Mouse (Mus musculus) intestine, embryonic 14.5 days (tissue): ENCODE data around the gene Il17d. TPM values are rescaled to one million over a fixed set of nuclear protein-coding genes. Genes with fewer than 3 reads are reported as not detected.

Experiments used
- ATAC-seq: fragments of 200-750 bp; cut with Nextera tagmentation; replicated peaks from 2 replicates; pipeline ENCODE4 v1.8.0; 2017; ENCODE audit warnings: low read depth, moderate number of reproducible peaks, moderate TSS enrichment, moderate library complexity; ENCODE audit not compliant: low FRiP score, low TSS enrichment
- DNase-seq: peaks from one replicate; pipeline ENCODE4 v3.0.0-alpha.2; 2018; ENCODE audit warnings: low spot score
- H3K27ac ChIP-seq: fragments of 300-500 bp; sonication (generic); 2 replicates; pipeline ENCODE4 v1.5.1; 2014; ENCODE audit warnings: low read depth, mild to moderate bottlenecking, control low read depth
- H3K27me3 ChIP-seq: fragments of 300-500 bp; sonication (generic); replicated peaks from 2 replicates; pipeline ENCODE4 v1.6.1; 2014; ENCODE audit warnings: low read length, control low read depth; ENCODE audit not compliant: control insufficient read depth, insufficient read depth
- H3K36me3 ChIP-seq: fragments of 300-500 bp; sonication (generic); 2 replicates; pipeline ENCODE4 v1.6.1; 2014; ENCODE audit warnings: low read length, control low read depth; ENCODE audit not compliant: control insufficient read depth, insufficient read depth
- H3K4me1 ChIP-seq: fragments of 300-500 bp; sonication (generic); replicated peaks from 2 replicates; pipeline ENCODE4 v1.6.1; 2014; ENCODE audit warnings: low read length, control low read depth, mixed read lengths; ENCODE audit not compliant: control insufficient read depth, insufficient read depth
- H3K4me2 ChIP-seq: fragments of 300-500 bp; sonication (generic); 2 replicates; pipeline ENCODE4 v1.6.1; 2014; ENCODE audit warnings: low read length
- H3K4me3 ChIP-seq: fragments of 300-500 bp; sonication (generic); 2 replicates; pipeline ENCODE4 v1.5.1; 2014; ENCODE audit warnings: low read depth, low read length, control low read depth, mixed read lengths
- H3K9ac ChIP-seq: fragments of 300-500 bp; sonication (generic); 2 replicates; pipeline ENCODE4 v1.6.1; 2014; ENCODE audit warnings: mild to moderate bottlenecking, low read length
- H3K9me3 ChIP-seq: fragments of 300-500 bp; sonication (generic); 2 replicates; pipeline ENCODE4 v1.6.1; 2016; ENCODE audit warnings: low read length, control low read depth; ENCODE audit not compliant: control insufficient read depth
- WGBS: fragments of 180-500 bp; shearing (Covaris S2); extraction: QIAGEN DNeasy Blood & Tissue Kit; methylation state at CpG from one replicate; pipeline ENCODE4 v1.1.7; 2014; 5-methylcytosine and 5-hydroxymethylcytosine counted together
- polyA plus RNA-seq: library from polyadenylated mRNA; unstranded; fragments of >200 nt; fragmentation: Nextera tagmentation; extraction: Ambion mirVana; gene quantifications from 2 replicates; pipeline ENCODE4 v1.2.1, GENCODE M21; 2014

Il17d gene
- polyA plus RNA-seq, 1 experiment from 2014 or later = 5.4 TPM

- H3K9ac ChIP-seq = no peak overlapping the region
- peaks cover 13% of the 10 kb centered on the region; the same call in 1 of the 2 replicates for H3K4me1 ChIP-seq
- no peaks in the 10 kb centered on the region for H3K27me3 ChIP-seq
- no peak overlapping the region for H3K27ac ChIP-seq
- 73% methylated on average over 11 of the region's 11 CpGs for WGBS
- peaks cover 2% of the 10 kb centered on the region; the same call in 1 of the 2 replicates for H3K9me3 ChIP-seq
- ATAC-seq (no peak), DNase-seq (no peak)
- no peak overlapping the region for H3K4me2 ChIP-seq
- no peaks in the 10 kb centered on the region for H3K36me3 ChIP-seq
- no peak overlapping the region for H3K4me3 ChIP-seq
Measured at GRCm38 (mm10) chr14:57540683-57541082, 16.1 kb downstream of the Il17d start.

GRCm38 (mm10) chr14:57542231-57542630 is 17.7 kb downstream of the Il17d start:
- H3K27ac ChIP-seq = no peak overlapping the region
- no peak overlapping the region for H3K4me2 ChIP-seq
- no peak overlapping the region for H3K9ac ChIP-seq
- ATAC-seq (no peak), DNase-seq (no peak)
- 78% methylated on average over 34 of the region's 34 CpGs for WGBS
- peaks cover 2% of the 10 kb centered on the region; the same call in 1 of the 2 replicates for H3K9me3 ChIP-seq
- no peaks in the 10 kb centered on the region for H3K36me3 ChIP-seq
- no peak overlapping the region for H3K4me3 ChIP-seq
- H3K4me1 ChIP-seq = peaks cover 5% of the 10 kb centered on the region; the same call in 1 of the 2 replicates
- no peaks in the 10 kb centered on the region for H3K27me3 ChIP-seq

- no peak for DNase-seq
- no peaks in the 10 kb centered on the region for H3K27me3 ChIP-seq
- H3K4me1 ChIP-seq = no peaks in the 10 kb centered on the region; the same call in 1 of the 2 replicates
- H3K27ac ChIP-seq = no peak overlapping the region
- WGBS = 89% methylated on average over 13 of the region's 13 CpGs
- no peak overlapping the region for H3K9ac ChIP-seq
- no peak overlapping the region for H3K4me3 ChIP-seq
- H3K4me2 ChIP-seq = no peak overlapping the region
- peaks cover 2% of the 10 kb centered on the region; the same call in 1 of the 2 replicates for H3K9me3 ChIP-seq
- H3K36me3 ChIP-seq = no peaks in the 10 kb centered on the region
- no peak for ATAC-seq
Measured at GRCm38 (mm10) chr14:57543420-57544039, 19.0 kb downstream of the Il17d start.

- peak overlapping the region; percentile 84; the same call in 1 of the 2 replicates for H3K27ac ChIP-seq
- peaks cover 10% of the 10 kb centered on the region; the same call in 1 of the 2 replicates for H3K36me3 ChIP-seq
- 81% methylated on average over 17 of the region's 17 CpGs for WGBS
- no peak for ATAC-seq
- no peak for DNase-seq
- H3K27me3 ChIP-seq = no peaks in the 10 kb centered on the region
- no peak overlapping the region for H3K4me2 ChIP-seq
- H3K4me3 ChIP-seq = no peak overlapping the region
- peaks cover 2% of the 10 kb centered on the region; the same call in 1 of the 2 replicates for H3K9me3 ChIP-seq
- H3K4me1 ChIP-seq = no peaks in the 10 kb centered on the region; the same call in 1 of the 2 replicates
- no peak overlapping the region for H3K9ac ChIP-seq
Measured at GRCm38 (mm10) chr14:57545526-57545925, 20.9 kb downstream of the Il17d start.

- WGBS = 81% methylated on average over 8 of the region's 8 CpGs
- Histone ChIP-seq H3K4me2 (no peak overlapping the region), H3K36me3 (peaks cover 10% of the 10 kb centered on the region; the same call in 1 of the 2 replicates), H3K27ac (peak overlapping the region; percentile 84), H3K9ac (no peak overlapping the region), H3K4me3 (no peak overlapping the region), H3K9me3 (peaks cover 2% of the 10 kb centered on the region; the same call in 1 of the 2 replicates), H3K27me3 (no peaks in the 10 kb centered on the region), H3K4me1 (no peaks in the 10 kb centered on the region; the same call in 1 of the 2 replicates)
- no peak for ATAC-seq
- DNase-seq = no peak
Measured at GRCm38 (mm10) chr14:57546131-57546530, 21.6 kb downstream of the Il17d start.

- H3K27me3 ChIP-seq = no peaks in the 10 kb centered on the region
- ATAC-seq = peak; percentile 83
- no peak overlapping the region for H3K4me3 ChIP-seq
- H3K9me3 ChIP-seq = peaks cover 2% of the 10 kb centered on the region; the same call in 1 of the 2 replicates
- H3K9ac ChIP-seq = no peak overlapping the region
- peaks cover 10% of the 10 kb centered on the region; the same call in 1 of the 2 replicates for H3K36me3 ChIP-seq
- H3K27ac ChIP-seq = peak overlapping the region; percentile 84
- H3K4me2 ChIP-seq = no peak overlapping the region
- 12% methylated on average over 13 of the region's 13 CpGs for WGBS
- DNase-seq = peak; percentile 78
- H3K4me1 ChIP-seq = no peaks in the 10 kb centered on the region; the same call in 1 of the 2 replicates
Measured at GRCm38 (mm10) chr14:57546557-57547021, 22.0 kb downstream of the Il17d start.

- no peak overlapping the region for H3K4me2 ChIP-seq
- WGBS = 31% methylated on average over 5 of the region's 5 CpGs
- peak; percentile 50; the same call in 1 of the 2 replicates for ATAC-seq
Measured at GRCm38 (mm10) chr14:57547062-57547461, 22.5 kb downstream of the Il17d start.

GRCm38 (mm10) chr14:57552945-57553344 is 28.4 kb downstream of the Il17d start:
- H3K36me3 ChIP-seq = peaks cover 10% of the 10 kb centered on the region; the same call in 1 of the 2 replicates
- no peak overlapping the region for H3K4me2 ChIP-seq
- no peak overlapping the region for H3K4me3 ChIP-seq

More at GRCm38 (mm10) chr14:57547062-57547461, 22.5 kb downstream of the Il17d start:
- Histone ChIP-seq H3K36me3 (peaks cover 10% of the 10 kb centered on the region; the same call in 1 of the 2 replicates), H3K27me3 (no peaks in the 10 kb centered on the region), H3K4me3 (no peak overlapping the region), H3K9ac (no peak overlapping the region), H3K4me1 (no peaks in the 10 kb centered on the region; the same call in 1 of the 2 replicates), H3K9me3 (peaks cover 2% of the 10 kb centered on the region; the same call in 1 of the 2 replicates), H3K27ac (peak overlapping the region; percentile 84)
- DNase-seq = no peak

More at GRCm38 (mm10) chr14:57552945-57553344, 28.4 kb downstream of the Il17d start:
- Histone ChIP-seq H3K27ac (no peak overlapping the region), H3K27me3 (no peaks in the 10 kb centered on the region), H3K4me1 (no peaks in the 10 kb centered on the region), H3K9me3 (no peaks in the 10 kb centered on the region), H3K9ac (no peak overlapping the region)
- ATAC-seq (no peak), DNase-seq (no peak)
